Mouse (Mus musculus) embryonic facial prominence, embryonic 11.5 days (tissue): ENCODE measurements at regions not wholly inside any gene's neighbourhood (a gene's known extent, or its start where the extent isn't known, plus 50 kb on each side); places are given as distances from the start of the nearest gene placed in this dataset.

Source experiments
- ATAC-seq: fragments of 200-750 bp; cut with Nextera tagmentation; replicated peaks from 2 replicates; pipeline ENCODE4 v1.8.0; 2017; ENCODE audit warnings: low read depth; ENCODE audit not compliant: insufficient number of reproducible peaks, low FRiP score, low TSS enrichment
- DNase-seq: peaks from one replicate; pipeline ENCODE4 v3.0.0-alpha.2; 2015; ENCODE audit warnings: low spot score
- H3K27ac ChIP-seq: fragments of 300-500 bp; sonication (generic); replicated peaks from 2 replicates; pipeline ENCODE4 v1.5.1; 2014; ENCODE audit warnings: mild to moderate bottlenecking, low read depth, low read length, control low read depth
- H3K27me3 ChIP-seq: fragments of 300-500 bp; sonication (generic); 2 replicates; pipeline ENCODE4 v1.6.1; 2014; ENCODE audit warnings: mild to moderate bottlenecking, low read length, moderate library complexity, mixed read lengths; ENCODE audit not compliant: control insufficient read depth, insufficient read depth
- H3K36me3 ChIP-seq: fragments of 300-500 bp; sonication (generic); replicated peaks from 2 replicates; pipeline ENCODE4 v1.6.1; 2014; ENCODE audit warnings: low read depth, mild to moderate bottlenecking, low read length, moderate library complexity, mixed read lengths; ENCODE audit not compliant: control insufficient read depth, insufficient read depth
- H3K4me1 ChIP-seq: fragments of 300-500 bp; sonication (generic); 2 replicates; pipeline ENCODE4 v1.6.1; 2014; ENCODE audit warnings: low read length, mixed read lengths; ENCODE audit not compliant: control insufficient read depth, insufficient read depth
- H3K4me2 ChIP-seq: fragments of 300-500 bp; sonication (generic); 2 replicates; pipeline ENCODE4 v1.6.1; 2014; ENCODE audit warnings: low read depth, mild to moderate bottlenecking, control low read depth, low read length, moderate library complexity
- H3K4me3 ChIP-seq: fragments of 300-500 bp; sonication (generic); 2 replicates; pipeline ENCODE4 v1.5.1; 2014; ENCODE audit warnings: low read depth, low read length, control low read depth
- H3K9ac ChIP-seq: fragments of 300-500 bp; sonication (generic); replicated peaks from 2 replicates; pipeline ENCODE4 v1.6.1; 2014; ENCODE audit warnings: mild to moderate bottlenecking, control low read depth, low read length
- H3K9me3 ChIP-seq: fragments of 300-500 bp; sonication (generic); replicated peaks from 2 replicates; pipeline ENCODE4 v1.6.1; 2016; ENCODE audit warnings: mild to moderate bottlenecking, low read length, inconsistent platforms, mixed read lengths; ENCODE audit not compliant: control insufficient read depth
- WGBS: fragments of 180-500 bp; shearing (Covaris S2); extraction: QIAGEN DNeasy Blood & Tissue Kit; methylation state at CpG from one replicate; pipeline ENCODE4 v1.1.7; 2014; 5-methylcytosine and 5-hydroxymethylcytosine counted together

- WGBS: 33% methylated on average over 1 of the region's 1 CpGs
- ATAC-seq (no peak), DNase-seq (no peak)
- Histone ChIP-seq H3K4me1 (no peaks in the 10 kb centered on the region), H3K4me3 (no peak overlapping the region), H3K27me3 (no peaks in the 10 kb centered on the region), H3K4me2 (no peak overlapping the region), H3K9ac (no peak overlapping the region), H3K27ac (no peak overlapping the region), H3K36me3 (no peaks in the 10 kb centered on the region), H3K9me3 (no peaks in the 10 kb centered on the region)
Measured at GRCm38 (mm10) chr4:45695239-45695638, 103.6 kb upstream of the Aldh1b1 start.

- Histone ChIP-seq H3K4me1 (no peaks in the 10 kb centered on the region), H3K4me2 (no peak overlapping the region), H3K9ac (no peak overlapping the region), H3K27ac (no peak overlapping the region), H3K36me3 (no peaks in the 10 kb centered on the region), H3K4me3 (no peak overlapping the region), H3K9me3 (no peaks in the 10 kb centered on the region), H3K27me3 (no peaks in the 10 kb centered on the region)
- 64% methylated on average over 12 of the region's 12 CpGs for WGBS
- ATAC-seq (no peak), DNase-seq (no peak)
Measured at GRCm38 (mm10) chr4:45689991-45690916, 108.6 kb upstream of the Aldh1b1 start.

GRCm38 (mm10) chr4:45689572-45689971, 109.2 kb upstream of the Aldh1b1 start:
- Histone ChIP-seq H3K27me3 (no peaks in the 10 kb centered on the region), H3K27ac (no peak overlapping the region), H3K9me3 (no peaks in the 10 kb centered on the region), H3K36me3 (no peaks in the 10 kb centered on the region), H3K4me1 (no peaks in the 10 kb centered on the region), H3K4me2 (no peak overlapping the region), H3K9ac (no peak overlapping the region), H3K4me3 (no peak overlapping the region)
- DNase-seq: no peak
- ATAC-seq: no peak
- WGBS: 21% methylated on average over 5 of the region's 5 CpGs

- Histone ChIP-seq H3K27me3 (no peaks in the 10 kb centered on the region), H3K4me1 (no peaks in the 10 kb centered on the region), H3K27ac (no peak overlapping the region), H3K36me3 (no peaks in the 10 kb centered on the region), H3K4me3 (no peak overlapping the region), H3K9me3 (no peaks in the 10 kb centered on the region), H3K4me2 (no peak overlapping the region), H3K9ac (no peak overlapping the region)
- DNase-seq (no peak), ATAC-seq (no peak)
- 72% methylated on average over 7 of the region's 7 CpGs for WGBS
Measured at GRCm38 (mm10) chr4:45688233-45688632, 110.6 kb upstream of the Aldh1b1 start.

- no peak for DNase-seq
- H3K36me3 ChIP-seq: no peaks in the 10 kb centered on the region
- no peaks in the 10 kb centered on the region for H3K4me1 ChIP-seq
- no peak for ATAC-seq
- 85% methylated on average over 3 of the region's 3 CpGs for WGBS
- no peak overlapping the region for H3K4me3 ChIP-seq
- H3K27me3 ChIP-seq: no peaks in the 10 kb centered on the region
- no peak overlapping the region for H3K4me2 ChIP-seq
- no peak overlapping the region for H3K9ac ChIP-seq
- no peaks in the 10 kb centered on the region for H3K9me3 ChIP-seq
- H3K27ac ChIP-seq: no peak overlapping the region
Measured at GRCm38 (mm10) chr4:45685031-45685430, 113.8 kb upstream of the Aldh1b1 start.

GRCm38 (mm10) chr4:45683205-45683604, 115.6 kb upstream of the Aldh1b1 start:
- ATAC-seq (no peak), DNase-seq (no peak)
- H3K9me3 ChIP-seq: no peaks in the 10 kb centered on the region
- 72% methylated on average over 3 of the region's 3 CpGs for WGBS
- H3K4me1 ChIP-seq: no peaks in the 10 kb centered on the region
- H3K36me3 ChIP-seq: no peaks in the 10 kb centered on the region
- H3K4me3 ChIP-seq: no peak overlapping the region
- H3K27me3 ChIP-seq: no peaks in the 10 kb centered on the region
- H3K4me2 ChIP-seq: no peak overlapping the region
- H3K27ac ChIP-seq: no peak overlapping the region
- no peak overlapping the region for H3K9ac ChIP-seq

GRCm38 (mm10) chr4:45682746-45683145, 116.1 kb upstream of the Aldh1b1 start:
- Histone ChIP-seq H3K4me2 (no peak overlapping the region), H3K4me1 (no peaks in the 10 kb centered on the region), H3K36me3 (no peaks in the 10 kb centered on the region), H3K27ac (no peak overlapping the region), H3K27me3 (no peaks in the 10 kb centered on the region), H3K4me3 (no peak overlapping the region), H3K9ac (no peak overlapping the region), H3K9me3 (no peaks in the 10 kb centered on the region)
- DNase-seq (no peak), ATAC-seq (no peak)
- 82% methylated on average over 8 of the region's 8 CpGs for WGBS

GRCm38 (mm10) chr4:45676137-45676536, 122.7 kb upstream of the Aldh1b1 start:
- ATAC-seq (no peak), DNase-seq (no peak)
- Histone ChIP-seq H3K36me3 (no peaks in the 10 kb centered on the region), H3K9me3 (no peaks in the 10 kb centered on the region), H3K4me2 (no peak overlapping the region), H3K4me3 (no peak overlapping the region), H3K9ac (no peak overlapping the region), H3K27me3 (no peaks in the 10 kb centered on the region), H3K27ac (no peak overlapping the region), H3K4me1 (no peaks in the 10 kb centered on the region)
- WGBS: 76% methylated on average over 6 of the region's 6 CpGs
